Mouse (Mus musculus): ENCODE results near the gene Ccdc73.
"Not testable (repeated sequence)": the region's sequence is repeated elsewhere in the genome, so short reads cannot be mapped to it uniquely, and the experiment has no call there.

The Ccdc73 gene

DNA sequence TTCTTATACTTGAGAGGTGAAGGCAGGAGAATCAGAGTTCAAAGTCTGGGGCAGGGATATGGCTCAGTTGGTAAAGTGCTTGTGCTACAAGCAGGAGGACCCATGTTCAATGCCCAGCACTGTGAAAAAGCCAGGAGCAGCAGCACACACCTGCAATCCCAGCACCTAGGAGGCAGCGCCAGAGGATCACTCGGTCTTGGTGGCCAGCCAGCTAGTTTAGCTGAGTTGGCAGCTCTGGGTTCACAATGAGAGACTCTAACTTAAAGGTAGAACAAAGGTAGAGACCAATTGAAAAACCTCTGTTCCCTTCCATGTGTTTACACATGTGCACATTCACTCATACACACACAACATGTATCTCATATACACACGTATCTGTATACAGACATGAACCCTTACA is 1.5 kb downstream of the Ccdc73 start:
- no peak for DNase-seq (ENCODE audit: low spot score in 2 of 2)

DNA sequence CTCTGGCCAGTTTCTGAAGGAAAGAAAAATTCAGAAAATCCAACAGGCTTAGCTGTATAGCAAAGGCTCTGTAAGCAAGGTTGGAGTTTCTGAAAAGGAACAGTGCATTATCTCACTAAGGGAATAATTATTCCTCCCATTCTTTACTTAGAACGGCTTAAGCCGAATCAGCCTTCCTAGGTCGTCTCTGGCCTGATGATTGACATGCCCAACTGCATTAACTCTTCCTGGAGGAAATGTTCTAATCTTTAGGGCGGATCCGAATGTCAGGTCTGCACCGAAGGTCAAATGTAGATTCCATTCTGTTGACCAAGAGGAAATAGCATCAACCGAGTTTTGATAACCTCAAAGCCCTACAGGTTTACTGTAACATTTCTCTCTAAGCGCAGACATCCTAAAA is 11.2 kb downstream of the Ccdc73 start:
- no peak for DNase-seq (ENCODE audit: low spot score in 2 of 2)

DNA sequence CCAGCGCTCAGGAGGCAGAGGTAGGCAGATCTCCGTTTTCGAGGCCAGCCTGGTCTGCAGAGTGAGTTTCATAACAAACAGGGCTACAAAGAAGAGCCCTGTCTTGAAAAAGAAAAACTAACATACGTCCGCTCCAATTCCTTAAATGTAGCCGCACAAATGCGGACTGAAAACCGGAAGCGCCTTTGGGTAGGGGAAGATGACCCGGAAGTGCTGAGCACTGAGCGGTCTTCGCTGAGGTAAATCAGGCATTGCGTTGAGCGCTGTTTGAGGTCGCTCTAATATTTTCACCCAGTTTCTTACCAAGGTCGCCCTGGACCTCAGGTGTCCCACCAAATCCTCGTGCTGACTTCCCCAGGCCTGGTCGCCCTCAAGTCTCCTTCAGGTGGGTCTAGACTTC is 18.5 kb downstream of the Ccdc73 start:
- DNase-seq (ENCODE audit: low spot score in 2 of 2): no peak

DNA sequence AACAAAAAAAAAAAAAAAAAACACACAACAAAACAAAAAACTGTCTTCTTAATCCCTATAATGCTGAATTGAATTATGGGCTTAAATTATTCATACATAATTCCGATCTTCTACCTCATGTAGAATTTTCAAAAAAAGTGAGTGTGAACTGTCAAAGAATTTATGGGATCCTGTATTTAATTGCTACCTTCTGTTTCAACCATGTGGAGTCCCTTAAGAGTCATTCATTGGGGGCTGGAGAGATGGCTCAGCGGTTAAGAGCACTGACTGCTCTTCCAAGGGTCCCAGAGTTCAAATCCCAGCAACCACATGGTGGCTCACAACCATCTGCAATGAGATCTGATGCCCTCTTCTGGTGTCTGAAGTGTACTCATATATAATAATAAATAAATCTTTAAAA is 19.7 kb downstream of the Ccdc73 start:
- DNase-seq (ENCODE audit: low spot score in 2 of 2): not testable (repeated sequence)

DNA sequence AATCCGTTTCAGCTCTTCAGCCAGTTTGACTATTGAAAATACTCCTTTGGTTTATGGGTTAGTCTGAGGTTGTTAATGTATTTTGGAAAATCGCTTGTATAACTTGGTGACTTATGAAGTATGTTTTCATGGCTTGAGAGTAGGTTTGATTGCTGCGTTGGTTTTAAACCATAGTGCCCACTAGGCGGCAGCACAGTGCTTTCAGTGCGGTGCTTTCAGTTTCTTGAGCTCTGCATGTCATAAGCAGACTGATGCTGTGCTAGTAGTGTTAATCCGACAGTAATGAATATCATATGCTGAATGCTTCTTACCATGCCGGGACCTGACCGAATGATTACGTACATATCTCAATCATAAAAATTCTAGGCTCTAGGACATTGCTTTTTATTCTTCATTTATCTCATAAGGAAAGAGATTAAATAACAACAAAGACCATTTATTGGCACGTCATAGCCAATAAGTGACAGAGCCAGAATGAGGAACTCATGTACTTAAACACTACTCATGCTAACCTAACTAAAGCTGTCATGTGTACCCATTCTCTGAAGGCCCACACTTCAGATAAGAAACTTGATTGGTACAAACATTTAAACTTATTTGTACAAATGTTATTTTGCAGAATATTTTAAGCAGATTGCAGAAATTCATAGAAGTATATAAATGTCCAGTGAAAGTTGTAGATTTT is 20.4 kb downstream of the Ccdc73 start:
- DNase-seq (ENCODE audit: low spot score in 2 of 2): peak; percentile 90 to 91

DNA sequence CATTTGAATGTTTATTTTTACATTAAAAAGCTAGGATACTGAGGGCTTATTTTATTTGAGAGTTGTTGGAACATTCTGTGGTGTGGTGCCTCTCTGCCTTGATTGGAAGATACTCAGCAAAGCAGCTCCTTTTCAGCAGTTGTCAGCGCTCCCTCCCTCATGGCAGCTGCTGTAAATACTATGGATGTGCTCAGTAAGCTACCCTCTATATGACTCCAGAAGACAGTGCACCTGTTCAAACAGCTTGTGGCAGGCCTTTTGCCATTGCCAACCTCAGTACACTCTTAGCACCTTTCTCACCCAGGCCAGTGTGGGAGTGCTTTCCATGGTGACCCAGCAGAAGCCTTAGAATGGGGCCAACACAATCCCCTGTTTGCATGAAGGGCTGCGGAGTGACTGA is 32.4 kb downstream of the Ccdc73 start:
- DNase-seq (ENCODE audit: low spot score in 2 of 2): no peak

DNA sequence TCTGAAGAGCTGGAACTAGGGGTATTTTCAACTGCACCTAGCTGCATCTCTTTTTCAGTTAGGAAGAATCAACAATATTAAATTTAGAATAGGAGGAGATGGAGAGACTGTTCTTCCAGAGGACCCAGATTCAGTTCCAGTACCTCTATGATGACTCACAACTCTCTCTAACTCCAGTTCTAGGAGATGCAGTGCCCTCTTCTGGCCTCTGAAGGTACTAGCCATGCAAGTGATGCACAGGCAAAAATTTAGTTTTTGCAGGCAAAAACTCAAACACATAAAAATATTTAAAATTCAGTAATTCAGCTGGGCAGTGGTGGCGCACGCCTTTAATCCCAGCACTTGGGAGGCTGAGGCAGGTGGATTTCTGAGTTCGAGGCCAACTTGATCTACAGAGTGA is 48.1 kb downstream of the Ccdc73 start:
- DNase-seq (ENCODE audit: low spot score in 2 of 2): no peak

DNA sequence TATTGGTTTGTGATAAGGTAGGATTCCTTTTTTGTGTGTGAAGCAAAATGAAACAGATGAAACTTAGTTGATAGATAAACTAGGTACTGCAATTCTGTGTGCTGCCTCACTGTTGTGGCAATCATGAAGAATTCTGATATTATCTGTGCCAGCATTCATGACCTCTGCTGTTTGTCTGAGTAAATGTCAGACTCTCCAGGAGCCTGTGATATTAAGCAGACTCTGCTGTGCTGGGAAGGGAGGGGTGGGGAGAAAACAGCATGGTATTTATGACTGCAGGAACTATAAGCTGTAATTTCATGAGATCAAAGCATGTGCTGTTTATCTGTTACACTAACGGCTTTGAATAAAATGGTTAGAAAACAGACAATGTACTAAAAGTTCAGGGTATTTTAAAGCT is 96.9 kb downstream of the Ccdc73 start:
- DNase-seq (ENCODE audit: low spot score in 2 of 2): no peak

DNA sequence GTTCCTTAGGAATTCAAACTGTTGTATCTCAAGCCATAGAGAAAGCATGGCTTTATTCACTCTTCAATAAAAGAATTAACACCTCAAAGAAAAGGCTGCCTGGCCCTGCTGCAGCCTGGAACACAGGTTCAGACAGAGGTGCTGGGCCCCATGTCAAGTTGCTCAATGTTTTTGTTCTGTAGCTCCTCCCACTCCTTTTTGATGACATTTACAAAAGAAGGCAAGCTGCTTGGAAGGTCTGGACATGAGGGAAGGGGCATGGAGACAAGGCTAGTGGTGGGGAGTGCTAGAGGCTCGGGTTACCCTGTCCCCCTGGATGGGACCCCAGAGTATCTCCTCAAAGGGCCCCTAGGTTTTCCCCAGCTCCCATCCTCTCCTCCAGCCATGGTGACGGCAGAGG is 114.1 kb downstream of the Ccdc73 start:
- no peak for DNase-seq (ENCODE audit: low spot score in 2 of 2)

DNA sequence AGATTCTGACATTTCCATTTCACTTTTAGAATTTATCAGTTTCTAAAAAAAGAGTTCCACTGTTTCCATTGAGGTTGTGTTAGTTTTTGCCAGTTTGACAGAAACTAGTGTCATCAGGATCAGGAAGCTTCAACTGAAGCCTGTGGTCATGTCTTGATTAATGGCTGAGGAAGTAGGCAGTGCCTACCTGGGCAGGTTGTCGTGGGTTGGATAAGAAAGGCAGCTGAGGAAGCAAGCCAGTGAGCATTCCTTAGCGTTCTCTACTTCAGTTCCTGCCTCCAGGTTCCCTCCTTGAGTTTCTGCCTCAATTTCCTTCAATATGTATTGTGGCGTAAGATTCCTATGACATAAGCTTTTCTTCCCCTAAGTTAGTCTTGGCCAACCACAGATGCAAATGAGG is 118.2 kb downstream of the Ccdc73 start:
- DNase-seq (ENCODE audit: low spot score in 2 of 2): no peak

DNA sequence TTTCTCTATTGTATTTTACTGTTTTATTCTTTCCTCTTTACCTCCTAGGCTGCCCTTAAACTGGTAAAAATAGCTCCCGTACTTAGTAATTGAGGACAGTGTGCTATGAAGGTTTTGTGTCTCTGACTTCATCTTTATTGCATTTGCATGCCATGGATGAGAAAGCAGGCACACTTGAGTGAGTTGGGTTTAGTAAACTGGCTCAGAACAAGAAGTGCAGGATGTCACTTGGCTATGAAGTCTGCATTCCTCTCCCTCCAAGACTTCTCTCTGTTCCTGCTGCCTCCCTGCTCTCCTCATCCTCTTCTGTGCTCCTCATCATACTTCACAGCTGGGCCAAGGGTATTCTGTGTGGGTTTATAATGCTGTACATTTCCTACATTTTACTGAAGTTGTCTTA is 121.4 kb downstream of the Ccdc73 start:
- DNase-seq (ENCODE audit: low spot score in 2 of 2): no peak

DNA sequence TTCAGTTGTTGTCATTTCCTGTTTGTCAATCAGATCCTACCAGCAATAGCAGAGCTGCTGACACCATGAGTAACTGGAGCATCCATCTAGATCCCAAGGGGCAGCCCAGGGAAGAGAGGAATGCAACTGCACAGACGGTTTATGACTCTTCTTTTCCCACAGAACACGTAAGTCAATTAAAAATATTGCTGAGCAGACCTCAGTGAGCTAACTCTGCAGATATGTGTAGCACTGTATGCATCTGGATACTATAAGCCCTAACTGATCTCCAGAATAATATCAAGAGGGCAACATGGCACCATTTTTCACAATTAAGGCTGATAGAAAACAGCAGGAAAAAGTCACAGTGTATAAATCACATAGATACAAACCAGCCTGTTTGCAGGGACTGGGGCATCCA is 126.8 kb downstream of the Ccdc73 start:
- no peak for DNase-seq (ENCODE audit: low spot score in 2 of 2)

DNA sequence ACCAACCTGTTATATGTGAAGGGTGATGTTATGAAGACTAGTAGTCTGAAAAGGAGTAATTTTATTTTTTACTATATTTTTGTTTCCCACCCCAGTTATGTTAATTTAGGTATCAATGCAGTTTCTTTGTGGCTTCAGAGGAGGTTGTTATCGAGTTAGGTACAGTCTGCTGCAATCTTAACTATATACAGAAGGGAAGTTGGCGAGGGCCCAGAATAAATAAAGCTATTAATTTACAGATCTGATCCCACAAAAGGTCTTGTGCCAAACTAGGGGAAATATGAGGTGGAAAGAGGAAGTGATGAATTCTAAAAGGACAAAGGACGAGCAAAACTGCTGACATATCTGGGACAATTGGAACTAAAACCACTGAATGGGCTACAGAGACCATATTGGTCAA is 128.6 kb downstream of the Ccdc73 start:
- DNase-seq (ENCODE audit: low spot score in 2 of 2): no peak

DNA sequence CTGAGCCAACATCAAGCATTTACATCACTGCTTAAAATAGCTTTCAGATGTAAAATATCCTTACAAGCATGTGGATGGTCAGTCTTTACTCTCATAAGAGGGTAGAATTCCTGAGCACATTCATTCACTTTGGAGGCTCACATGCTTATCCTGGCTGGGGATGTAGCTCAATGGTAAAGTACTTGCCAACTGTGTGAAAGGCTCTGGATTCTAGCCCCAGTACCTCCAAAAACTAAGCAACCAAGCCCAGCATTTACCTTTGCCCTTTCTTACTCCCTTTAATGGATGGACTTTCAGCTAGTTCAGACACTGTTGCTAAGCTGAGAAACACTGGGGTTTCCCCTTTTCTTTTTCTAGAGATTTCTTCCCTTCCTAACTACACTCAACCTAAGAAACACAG is 139.6 kb downstream of the Ccdc73 start:
- no peak for DNase-seq (ENCODE audit: low spot score in 2 of 2)

DNA sequence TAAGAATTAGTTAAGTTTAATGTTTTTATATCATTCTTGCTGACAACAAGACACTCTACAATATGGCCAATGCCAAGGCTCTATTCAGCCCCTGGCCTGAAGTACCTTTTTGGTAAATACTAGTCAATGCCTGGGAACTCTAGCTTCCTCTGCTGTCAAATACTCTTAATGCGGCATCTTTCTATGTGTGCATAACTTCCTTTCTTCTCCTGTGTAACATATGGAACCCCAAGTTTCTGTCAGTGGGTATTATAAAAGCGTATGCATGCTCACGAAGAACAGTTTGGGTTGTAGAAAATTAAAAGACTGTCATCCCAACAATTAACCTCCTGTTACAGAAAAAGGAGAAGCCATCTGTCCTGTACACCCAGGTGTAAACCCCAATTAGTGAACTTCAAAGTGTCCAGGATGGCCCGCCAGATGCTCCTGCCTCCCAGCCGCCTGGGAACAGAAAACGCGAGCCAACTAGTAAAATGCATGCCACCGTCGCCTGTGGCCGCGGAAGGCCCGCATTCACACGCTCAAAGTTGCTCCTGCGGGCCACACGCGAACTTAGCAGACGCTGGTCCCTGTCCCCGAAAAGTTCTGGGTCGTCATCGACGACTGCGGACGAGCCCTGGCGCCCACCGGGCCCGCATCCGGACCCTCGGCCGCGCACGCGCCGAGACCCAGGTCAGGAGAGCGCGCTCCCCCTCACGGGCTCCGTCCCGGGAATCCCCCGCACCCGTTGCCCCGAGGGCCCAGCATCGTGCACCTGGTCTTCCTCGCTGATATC is 148.8 kb downstream of the Ccdc73 start:
- no peak for DNase-seq (ENCODE audit: low spot score in 2 of 2)

DNA sequence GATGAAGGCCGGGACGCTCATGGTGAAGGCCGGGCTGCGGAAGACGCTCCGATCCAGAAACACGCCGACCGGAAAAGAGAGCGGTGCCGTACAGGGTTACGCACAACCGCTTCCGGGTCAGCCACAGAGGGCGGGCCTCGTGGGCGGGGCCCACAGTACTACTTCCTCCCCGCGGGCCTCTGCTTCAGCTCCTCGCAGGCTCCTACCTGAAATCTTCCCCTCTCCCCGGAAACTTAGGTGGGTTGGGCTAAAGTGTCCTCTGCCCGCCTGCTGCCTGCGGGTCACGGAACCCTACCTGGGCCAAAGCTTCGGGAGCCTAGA is 149.3 kb downstream of the Ccdc73 start, which contains the start of gene Eif3m:
Gene Eif3m (minus strand): TSS at position 114 of the 321 bp plus-strand sequence.
- peak; percentile 96 to 97 for DNase-seq (ENCODE audit: low spot score in 2 of 2)

DNA sequence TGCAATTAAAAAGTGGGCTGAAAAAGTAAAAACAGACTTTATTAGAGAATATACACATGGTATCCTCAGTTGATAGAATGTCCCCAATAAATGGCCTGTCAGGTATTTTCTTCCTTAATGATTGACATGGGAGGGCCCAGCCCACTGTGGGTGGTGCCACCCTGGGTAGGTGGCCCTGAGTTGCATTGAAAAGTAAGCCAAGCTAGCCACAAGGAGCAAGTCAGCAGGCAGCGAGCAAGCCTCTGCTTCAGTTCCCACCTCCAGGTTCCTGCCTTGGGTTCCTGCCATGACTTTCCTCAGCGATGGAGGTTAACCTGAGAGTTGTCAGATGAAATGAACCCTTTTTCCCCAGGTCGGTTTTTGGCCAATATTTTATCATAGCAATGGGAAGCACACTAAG is 150.2 kb downstream of the Ccdc73 start:
- DNase-seq (ENCODE audit: low spot score in 2 of 2): no peak

DNA sequence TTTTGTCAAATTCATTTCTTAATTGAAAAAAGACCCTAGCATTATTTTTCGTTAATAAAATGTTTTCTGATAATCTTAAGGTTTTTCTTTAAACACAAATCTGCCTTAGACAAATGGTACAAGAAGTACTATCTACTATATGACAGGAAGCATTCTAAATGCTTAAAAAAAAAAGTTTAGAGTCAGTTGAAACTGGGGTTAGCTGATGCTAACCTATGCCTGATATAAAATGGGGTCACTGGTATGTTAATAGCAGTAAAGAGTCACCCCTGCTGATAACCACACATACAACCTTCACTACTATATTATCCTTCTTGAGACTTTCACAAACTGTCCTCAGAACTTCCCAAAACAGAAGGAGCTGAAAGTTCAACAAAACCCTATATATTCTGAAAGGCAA is 151.9 kb downstream of the Ccdc73 start:
- no peak for DNase-seq (ENCODE audit: low spot score in 2 of 2)

DNA sequence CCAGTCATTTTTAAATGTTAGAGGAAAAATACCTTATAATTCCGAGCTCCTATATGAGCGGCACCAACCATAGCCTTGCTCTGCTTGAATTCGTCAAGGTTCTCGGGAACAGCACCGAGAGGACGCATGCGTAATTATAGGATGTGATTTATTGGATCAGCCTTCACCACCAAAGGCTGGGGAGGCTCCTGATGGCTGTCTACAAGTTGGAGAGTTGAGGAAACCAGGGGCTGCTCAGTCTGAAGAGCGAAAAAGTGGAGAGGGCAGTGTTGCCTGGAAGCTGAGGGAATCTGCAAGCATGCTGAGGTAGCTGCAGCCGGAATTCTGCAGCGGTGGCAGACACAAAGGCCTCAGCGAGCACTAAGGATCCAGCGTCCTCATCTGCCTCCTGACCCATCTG is 153.7 kb downstream of the Ccdc73 start:
- no peak for DNase-seq (ENCODE audit: low spot score in 2 of 2)

DNA sequence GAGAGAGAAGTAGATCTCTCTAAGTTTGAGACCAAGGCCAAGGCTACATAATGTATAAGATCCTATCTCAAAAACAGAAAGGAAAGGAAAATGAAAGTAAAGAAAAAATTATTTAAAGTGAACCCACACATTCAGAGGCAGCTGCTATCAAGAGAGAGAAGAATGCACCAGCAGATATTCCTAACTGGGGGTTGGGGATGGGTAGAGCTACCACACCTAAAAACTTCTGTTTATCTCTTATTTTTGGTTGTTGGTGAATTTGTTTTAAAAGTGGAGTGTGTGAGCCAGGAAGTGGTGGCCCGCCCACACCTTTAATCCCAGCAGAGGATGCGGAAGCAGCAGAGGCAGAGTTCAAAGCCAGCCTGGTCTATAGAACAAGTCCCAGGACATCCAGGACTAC is 154.2 kb downstream of the Ccdc73 start:
- no peak for DNase-seq (ENCODE audit: low spot score in 2 of 2)

DNA sequence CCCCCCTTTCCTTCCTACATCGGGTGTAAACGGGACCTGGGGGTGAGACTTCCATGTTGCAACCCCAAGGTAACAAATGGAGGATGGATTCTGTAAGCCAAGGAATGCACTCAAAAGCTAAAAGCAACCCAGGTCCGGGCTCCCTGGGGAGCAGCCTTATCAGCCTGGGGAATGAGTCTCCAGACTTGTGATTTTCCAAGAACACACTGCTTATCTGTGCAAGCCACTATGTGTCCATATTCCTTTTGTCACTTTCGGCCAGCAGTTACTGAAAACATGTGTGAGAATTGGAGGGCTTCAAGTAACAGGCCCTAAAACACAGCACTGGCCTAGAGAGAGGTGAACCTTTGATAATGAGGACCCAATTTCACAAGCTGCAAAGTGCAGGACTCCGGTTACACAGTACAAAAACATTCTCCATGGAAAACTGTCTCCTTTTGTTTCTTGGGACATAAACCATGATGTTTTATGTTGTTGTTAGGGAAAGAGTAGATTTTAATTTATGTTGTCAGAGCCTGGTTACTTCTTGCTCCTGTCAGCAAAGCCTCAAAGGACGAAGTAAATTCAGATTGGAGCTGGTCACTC is 155.5 kb downstream of the Ccdc73 start:
- no peak for DNase-seq (ENCODE audit: low spot score in 2 of 2)

DNA sequence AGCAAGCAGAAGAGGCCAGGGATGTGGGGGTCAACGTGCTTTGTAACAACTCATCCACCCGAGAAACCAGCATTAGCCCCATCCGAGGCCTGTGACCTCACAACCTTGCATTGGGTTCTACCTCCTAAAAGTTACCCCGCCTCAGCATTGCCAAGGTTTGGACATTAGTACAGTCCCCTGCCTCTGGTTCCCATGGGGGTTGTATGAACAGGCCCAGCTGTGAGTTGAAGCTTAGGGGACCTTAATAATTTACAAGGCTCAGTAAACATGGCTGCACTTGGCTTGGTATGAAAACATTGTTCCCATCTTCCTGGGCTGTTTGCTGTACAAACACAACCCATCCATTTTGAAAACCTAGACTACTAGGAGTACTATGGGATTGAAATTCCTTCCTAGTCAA is 156.2 kb downstream of the Ccdc73 start:
- DNase-seq (ENCODE audit: low spot score in 2 of 2): no peak

DNA sequence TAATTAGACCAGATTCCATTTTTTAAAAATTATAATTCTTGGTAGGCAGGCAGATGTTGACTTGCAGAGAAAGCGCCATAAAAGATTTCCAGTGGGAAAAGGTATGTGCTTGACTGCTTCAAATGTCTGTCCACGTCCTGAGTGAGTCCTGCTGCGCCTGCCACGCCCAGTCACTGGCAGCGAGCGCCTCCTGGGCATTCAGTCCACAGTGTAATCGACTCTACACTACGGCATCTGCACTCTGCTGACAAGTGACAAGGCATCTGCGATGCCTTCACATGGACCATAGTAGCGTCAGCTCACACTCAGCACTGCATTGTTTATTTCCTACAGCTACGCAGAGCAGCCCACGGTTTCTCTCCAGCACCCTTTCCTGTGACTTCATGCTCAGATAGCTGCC is 158.0 kb downstream of the Ccdc73 start:
- peak in 1 of 2 experiments; percentile 3 for DNase-seq (ENCODE audit: low spot score in 2 of 2)

Data from right cerebral cortex, adult 2 months (tissue).